Mouse (Mus musculus) thymus, adult 2 months (tissue): Measurements from ENCODE around the gene Rab11fip4. TPM values are rescaled to one million over a fixed set of nuclear protein-coding genes. Genes with fewer than 3 reads are reported as not detected.
A peak's percentile ranks its signal among the peaks of the same experiment; 100 is the strongest.
"Not testable (repeated sequence)": the region's sequence is repeated elsewhere in the genome, so short reads cannot be mapped to it uniquely, and the experiment has no call there.

ENCODE experiments used
- DNase-seq: peaks from one replicate; pipeline ENCODE4 v3.0.0; 2021
- H3K27ac ChIP-seq: fragments of 200-500 bp; 2 replicates; pipeline ENCODE4 v1.5.1; 2012; ENCODE audit warnings: low read length, control low read depth; ENCODE audit not compliant: control insufficient read depth, insufficient read depth
- H3K27me3 ChIP-seq: fragments of 200-500 bp; 2 replicates; pipeline ENCODE4 v1.6.1; 2012; ENCODE audit warnings: mild to moderate bottlenecking, low read length, moderate library complexity, mixed read lengths; ENCODE audit not compliant: control insufficient read depth, insufficient read depth
- H3K36me3 ChIP-seq: fragments of 200-500 bp; 2 replicates; pipeline ENCODE4 v1.6.1; 2012; ENCODE audit warnings: mild to moderate bottlenecking, low read length, moderate library complexity; ENCODE audit not compliant: control insufficient read depth, insufficient read depth
- H3K4me1 ChIP-seq: fragments of 200-500 bp; replicated peaks from 2 replicates; pipeline ENCODE4 v1.6.1; 2012; ENCODE audit warnings: low read length; ENCODE audit not compliant: control insufficient read depth, insufficient read depth
- H3K4me3 ChIP-seq: fragments of 200-500 bp; 2 replicates; pipeline ENCODE4 v1.5.1; 2012; ENCODE audit warnings: mild to moderate bottlenecking, low read length, control low read depth, moderate library complexity; ENCODE audit not compliant: control insufficient read depth, insufficient read depth
- CTCF ChIP-seq: fragments of 200-500 bp; IDR thresholded peaks from 2 replicates; pipeline ENCODE4 v1.5.1; 2012; ENCODE audit warnings: mild to moderate bottlenecking, control low read depth, low read length, moderate library complexity, borderline replicate concordance; ENCODE audit not compliant: control insufficient read depth, poor library complexity, insufficient read depth; ENCODE audit errors: extremely low read depth
- POLR2A ChIP-seq: fragments of 200-500 bp; IDR thresholded peaks from 2 replicates; pipeline ENCODE4 v1.6.1; 2012; ENCODE audit warnings: mild to moderate bottlenecking, low read length, control low read depth, moderate library complexity; ENCODE audit not compliant: control insufficient read depth, poor library complexity, insufficient read depth; ENCODE audit errors: extremely low read depth
- WGBS: fragments of 180-500 bp; shearing (Covaris S2); methylation state at CpG from one replicate; pipeline ENCODE4 v1.1.7; 2018; 5-methylcytosine and 5-hydroxymethylcytosine counted together
- polyA plus RNA-seq: library from polyadenylated mRNA; depleted of rRNA; stranded (reverse); fragments of >200 nt; gene quantifications from 2 replicates; pipeline ENCODE4 v1.2.3, GENCODE M21; 2012

Gene Rab11fip4
- polyA plus RNA-seq, 1 experiment, result 36.8 TPM

- no peak overlapping the region for H3K4me3 ChIP-seq
- no peak for TF ChIP-seq CTCF
- no peak for TF ChIP-seq POLR2A
- H3K4me1 ChIP-seq, result peaks cover 15% of the 10 kb centered on the region
- H3K27me3 ChIP-seq, result no peaks in the 10 kb centered on the region
- H3K36me3 ChIP-seq, result no peaks in the 10 kb centered on the region
- 29% methylated on average over 5 of the region's 5 CpGs for WGBS
- no peak overlapping the region for H3K27ac ChIP-seq
- no peak for DNase-seq
These were observed 107.1 kb downstream of the Rab11fip4 start for GRCm38 (mm10) chr11:79698071-79698470.

DNA sequence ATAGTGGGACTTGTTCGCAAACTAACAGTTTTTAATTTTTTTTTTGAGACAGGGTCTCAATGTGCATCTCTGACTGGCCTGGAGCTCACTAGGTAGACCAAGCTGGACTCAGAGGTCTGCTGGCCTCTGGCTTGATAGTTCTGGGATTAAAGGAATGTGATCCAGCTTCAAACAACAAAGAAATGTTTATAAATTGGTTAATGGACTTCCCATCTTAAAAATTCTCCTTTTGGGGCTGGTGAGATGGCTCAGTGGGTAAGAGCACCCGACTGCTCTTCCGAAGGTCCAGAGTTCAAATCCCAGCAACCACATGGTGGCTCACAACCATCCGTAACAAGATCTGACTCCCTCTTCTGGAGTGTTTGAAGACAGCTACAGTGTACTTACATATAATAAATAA, 107.5 kb downstream of the Rab11fip4 start:
- not testable (repeated sequence) for H3K27me3 ChIP-seq, H3K27ac ChIP-seq, DNase-seq, H3K4me3 ChIP-seq, H3K36me3 ChIP-seq
- H3K4me1 ChIP-seq, result peaks cover 17% of the 10 kb centered on the region
- WGBS, result 96% methylated on average over 4 of the region's 4 CpGs

- Histone ChIP-seq H3K36me3 (no peaks in the 10 kb centered on the region), H3K4me1 (peaks cover 23% of the 10 kb centered on the region), H3K4me3 (no peak overlapping the region), H3K27me3 (no peaks in the 10 kb centered on the region), H3K27ac (no peak overlapping the region)
- WGBS, result 94% methylated on average over 7 of the region's 7 CpGs
- DNase-seq, result no peak
- no peak for TF ChIP-seq CTCF
- TF ChIP-seq POLR2A, result no peak
These were observed 110.5 kb downstream of the Rab11fip4 start for GRCm38 (mm10) chr11:79701466-79701865.

DNA sequence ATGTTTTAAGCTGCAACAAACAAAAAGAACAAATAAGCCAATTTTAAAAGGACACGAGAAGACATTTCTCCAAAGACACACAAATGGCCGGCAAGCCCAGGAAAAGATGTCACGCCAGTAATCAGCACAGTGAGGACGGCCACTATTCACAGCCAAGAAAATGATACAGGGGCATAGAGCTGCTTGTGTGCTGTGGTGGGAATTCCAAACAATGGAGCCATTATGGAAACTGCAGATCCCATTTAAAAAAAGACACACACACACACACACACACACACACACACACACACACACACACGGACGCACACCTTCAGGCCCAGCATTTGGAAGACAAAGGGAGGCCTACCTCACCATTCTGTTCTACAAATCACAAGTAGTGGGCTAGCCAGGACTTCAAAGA, 111.1 kb downstream of the Rab11fip4 start:
- Histone ChIP-seq H3K36me3 (no peaks in the 10 kb centered on the region), H3K27me3 (no peaks in the 10 kb centered on the region), H3K4me1 (peaks cover 25% of the 10 kb centered on the region), H3K4me3 (no peak overlapping the region), H3K27ac (no peak overlapping the region)
- TF ChIP-seq POLR2A (no peak), CTCF (no peak)
- WGBS, result 94% methylated on average over 6 of the region's 6 CpGs
- no peak for DNase-seq

DNA sequence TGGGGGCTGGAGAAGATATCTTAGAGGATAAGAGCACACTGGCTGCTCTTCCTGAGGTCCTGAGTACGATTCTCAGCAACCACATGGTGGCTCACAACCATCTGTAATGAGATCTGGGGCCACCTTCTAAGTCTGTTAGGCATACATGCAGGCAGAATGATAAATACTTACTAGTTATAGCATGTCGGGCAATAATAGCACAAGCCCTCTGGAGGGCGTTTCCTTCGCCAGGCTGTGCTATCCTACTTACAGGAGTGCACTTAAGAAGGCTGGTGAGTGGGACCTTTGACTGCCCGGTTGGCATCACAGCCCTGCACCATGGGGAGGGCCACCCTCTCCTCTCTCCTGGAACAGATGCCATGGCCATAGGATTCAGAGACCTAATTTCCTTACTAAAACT, 112.4 kb downstream of the Rab11fip4 start:
- peak overlapping the region; percentile 70 for H3K4me3 ChIP-seq
- TF ChIP-seq CTCF (no peak), POLR2A (no peak)
- WGBS, result 0% methylated on average over 5 of the region's 5 CpGs
- H3K27ac ChIP-seq, result peak overlapping the region; percentile 51; the same call in 1 of the 2 replicates
- peak; percentile 63 for DNase-seq
- peaks cover 15% of the 10 kb centered on the region for H3K4me1 ChIP-seq
- no peaks in the 10 kb centered on the region for H3K27me3 ChIP-seq
- no peaks in the 10 kb centered on the region for H3K36me3 ChIP-seq

DNA sequence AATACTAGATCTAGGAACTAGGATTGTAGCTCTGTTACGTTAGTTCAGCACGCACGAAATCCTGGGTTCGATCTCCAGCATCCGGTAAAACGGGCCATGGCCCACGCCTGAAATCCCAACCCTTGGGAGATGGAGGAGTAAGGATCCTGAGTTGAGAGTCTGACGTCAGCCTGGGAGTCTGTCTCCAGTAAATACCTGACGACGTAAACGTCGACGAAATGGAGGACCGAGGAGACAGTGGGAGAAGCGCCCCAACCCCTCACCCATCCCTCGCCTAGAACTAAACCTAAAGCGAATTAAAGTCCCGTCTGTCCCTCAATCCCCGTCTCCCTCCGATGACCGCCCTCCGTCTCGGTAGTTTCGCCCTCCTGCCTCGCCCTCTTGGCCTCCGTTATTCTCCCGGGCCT, 112.9 kb downstream of the Rab11fip4 start:
- TF ChIP-seq POLR2A (no peak), CTCF (no peak)
- peak overlapping the region; percentile 51 for H3K27ac ChIP-seq
- no peaks in the 10 kb centered on the region for H3K27me3 ChIP-seq
- DNase-seq, result no peak
- WGBS, result under 1% methylated on average over 27 of the region's 27 CpGs
- H3K4me3 ChIP-seq, result peak overlapping the region; percentile 70
- H3K36me3 ChIP-seq, result no peaks in the 10 kb centered on the region
- H3K4me1 ChIP-seq, result peaks cover 15% of the 10 kb centered on the region

GRCm38 (mm10) chr11:79704318-79705150, 113.5 kb downstream of the Rab11fip4 start:
- WGBS, result 2% methylated on average over 61 of the region's 61 CpGs
- Histone ChIP-seq H3K27me3 (no peaks in the 10 kb centered on the region), H3K4me3 (peak overlapping the region; percentile 70), H3K27ac (peak overlapping the region; percentile 51), H3K36me3 (no peaks in the 10 kb centered on the region), H3K4me1 (peaks cover 15% of the 10 kb centered on the region)
- peak; percentile 95 for DNase-seq
- TF ChIP-seq CTCF (0 out of 2 replicates have a peak, but pooled peaks have one; percentile 23), POLR2A (peak; percentile 93)
